Mouse (Mus musculus) E14TG2a.4 (cell line): ENCODE results near the gene Prss44.

ENCODE experiments used
- CTCF ChIP-seq: conservative IDR thresholded peaks from 2 replicates; pipeline ENCODE4 v1.5.1; 2014; ENCODE audit warnings: low read length
- NANOG ChIP-seq: IDR thresholded peaks from 2 replicates; pipeline ENCODE4 v1.6.1; 2014; ENCODE audit warnings: borderline replicate concordance, low read length, mixed read lengths

GRCm38 (mm10) chr9:110834961-110835360, 21.2 kb downstream of the Prss44 start:
- TF ChIP-seq CTCF (no peak), NANOG (no peak)
